Mouse (Mus musculus) A20 (cell line): ENCODE results near the gene Lbx2.

Experiments
- DNase-seq: peaks from one replicate; pipeline ENCODE4 v3.0.0-alpha.2; 2011; ENCODE audit warnings: low read depth, low spot score

Lbx2 gene

GRCm38 (mm10) chr6:83132176-83132919 is 46.2 kb downstream of the Lbx2 start:
- DNase-seq, result no peak

- no peak for DNase-seq
These were observed 48.1 kb downstream of the Lbx2 start for GRCm38 (mm10) chr6:83134226-83134625.

- no peak for DNase-seq
These were observed 48.9 kb downstream of the Lbx2 start, which contains the start of gene Rtkn for GRCm38 (mm10) chr6:83134951-83135513. Rtkn (plus strand) TSS chr6:83135463.

GRCm38 (mm10) chr6:83135571-83136161 is 49.5 kb downstream of the Lbx2 start:
- no peak for DNase-seq

GRCm38 (mm10) chr6:83136291-83136880 is 50.2 kb downstream of the Lbx2 start:
- no peak for DNase-seq

- DNase-seq, result no peak
These were observed 50.9 kb downstream of the Lbx2 start for GRCm38 (mm10) chr6:83136881-83137575.

GRCm38 (mm10) chr6:83137576-83137950 is 51.4 kb downstream of the Lbx2 start:
- no peak for DNase-seq
